Mouse (Mus musculus): ENCODE data around the gene Hormad2. TPM values are rescaled to one million over a fixed set of nuclear protein-coding genes. Genes with fewer than 3 reads are reported as not detected.
A peak's percentile ranks its signal among the peaks of the same experiment; 100 is the strongest.

The Hormad2 gene
- polyA plus RNA-seq, 1 experiment from 2014 or later: 0.51 TPM

GRCm38 (mm10) chr11:4302363-4302913 lies 138.5 kb downstream of the Hormad2 start:
- TF ChIP-seq EP300 (optimal IDR thresholded peaks at IDR 0.05): no peak
- TF ChIP-seq CTCF (IDR thresholded peaks at IDR 0.05; ENCODE audit: low read depth): no peak
- Histone ChIP-seq H3K4me1 (replicated peaks; ENCODE audit: control insufficient read depth, insufficient read depth) (peaks cover 6% of the 10 kb centered on the region; the same call in 1 of the 2 replicates), H3K4me2 (replicated peaks; ENCODE audit: low read depth) (no peak overlapping the region), H3K36me3 (ENCODE audit: control insufficient read depth, insufficient read depth, low read length) (no peaks in the 10 kb centered on the region), H3K9ac (ENCODE audit: low read length) (0 out of 2 replicates have a peak overlapping the region, but pooled peaks have one; percentile 18), H3K4me3 (ENCODE audit: low read depth, low read length) (no peak overlapping the region), H3K9me3 (ENCODE audit: control insufficient read depth, low read length) (no peaks in the 10 kb centered on the region), H3K27me3 (ENCODE audit: control insufficient read depth, insufficient read depth, low read length) (no peaks in the 10 kb centered on the region), H3K27ac (replicated peaks) (peak overlapping the region; percentile 58)
- ATAC-seq (ENCODE audit: low FRiP score, low TSS enrichment): peak; percentile 60; the same call in 1 of the 2 replicates
- WGBS: 26% methylated on average over 5 of the region's 5 CpGs
- no peak for DNase-seq (ENCODE audit: low spot score)

- Histone ChIP-seq H3K4me3 (ENCODE audit: low read depth, low read length) (no peak overlapping the region), H3K27ac (replicated peaks) (no peak overlapping the region), H3K4me1 (replicated peaks; ENCODE audit: control insufficient read depth, insufficient read depth) (peaks cover 6% of the 10 kb centered on the region; the same call in 1 of the 2 replicates), H3K9ac (ENCODE audit: low read length) (no peak overlapping the region), H3K27me3 (ENCODE audit: control insufficient read depth, insufficient read depth, low read length) (no peaks in the 10 kb centered on the region), H3K4me2 (replicated peaks; ENCODE audit: low read depth) (no peak overlapping the region), H3K9me3 (ENCODE audit: control insufficient read depth, low read length) (no peaks in the 10 kb centered on the region), H3K36me3 (ENCODE audit: control insufficient read depth, insufficient read depth, low read length) (no peaks in the 10 kb centered on the region)
- 81% methylated on average over 3 of the region's 3 CpGs for WGBS
- DNase-seq (ENCODE audit: low spot score) (no peak), ATAC-seq (ENCODE audit: low FRiP score, low TSS enrichment) (no peak)
- TF ChIP-seq EP300 (optimal IDR thresholded peaks at IDR 0.05) (no peak), CTCF (IDR thresholded peaks at IDR 0.05; ENCODE audit: low read depth) (no peak)
Observed at GRCm38 (mm10) chr11:4300683-4301082, 140.2 kb downstream of the Hormad2 start.

GRCm38 (mm10) chr11:4299735-4300474 lies 141.0 kb downstream of the Hormad2 start:
- H3K4me2 ChIP-seq (replicated peaks; ENCODE audit: low read depth): no peak overlapping the region
- H3K27me3 ChIP-seq (ENCODE audit: control insufficient read depth, insufficient read depth, low read length): no peaks in the 10 kb centered on the region
- WGBS: 53% methylated on average over 14 of the region's 14 CpGs
- H3K9ac ChIP-seq (ENCODE audit: low read length): no peak overlapping the region
- H3K36me3 ChIP-seq (ENCODE audit: control insufficient read depth, insufficient read depth, low read length): no peaks in the 10 kb centered on the region
- ATAC-seq (ENCODE audit: low FRiP score, low TSS enrichment): no peak; the same call in 1 of the 2 replicates
- TF ChIP-seq CTCF (IDR thresholded peaks at IDR 0.05; ENCODE audit: low read depth): no peak
- no peak for TF ChIP-seq EP300 (optimal IDR thresholded peaks at IDR 0.05)
- no peaks in the 10 kb centered on the region for H3K9me3 ChIP-seq (ENCODE audit: control insufficient read depth, low read length)
- DNase-seq (ENCODE audit: low spot score): no peak
- no peak overlapping the region for H3K4me3 ChIP-seq (ENCODE audit: low read depth, low read length)
- no peak overlapping the region for H3K27ac ChIP-seq (replicated peaks)
- peaks cover 6% of the 10 kb centered on the region; the same call in 1 of the 2 replicates for H3K4me1 ChIP-seq (replicated peaks; ENCODE audit: control insufficient read depth, insufficient read depth)

- no peak for TF ChIP-seq EP300 (optimal IDR thresholded peaks at IDR 0.05)
- TF ChIP-seq CTCF (IDR thresholded peaks at IDR 0.05; ENCODE audit: low read depth): no peak
- Histone ChIP-seq H3K9me3 (ENCODE audit: control insufficient read depth, low read length) (no peaks in the 10 kb centered on the region), H3K9ac (ENCODE audit: low read length) (no peak overlapping the region), H3K4me1 (replicated peaks; ENCODE audit: control insufficient read depth, insufficient read depth) (peaks cover 6% of the 10 kb centered on the region; the same call in 1 of the 2 replicates), H3K4me3 (ENCODE audit: low read depth, low read length) (no peak overlapping the region), H3K36me3 (ENCODE audit: control insufficient read depth, insufficient read depth, low read length) (no peaks in the 10 kb centered on the region), H3K27me3 (ENCODE audit: control insufficient read depth, insufficient read depth, low read length) (no peaks in the 10 kb centered on the region), H3K4me2 (replicated peaks; ENCODE audit: low read depth) (no peak overlapping the region), H3K27ac (replicated peaks) (no peak overlapping the region)
- ATAC-seq (ENCODE audit: low FRiP score, low TSS enrichment) (no peak), DNase-seq (ENCODE audit: low spot score) (no peak)
- 41% methylated on average over 12 of the region's 12 CpGs for WGBS
Observed at GRCm38 (mm10) chr11:4299191-4299590, 141.7 kb downstream of the Hormad2 start.

GRCm38 (mm10) chr11:4298615-4299014 lies 142.3 kb downstream of the Hormad2 start:
- Histone ChIP-seq H3K4me3 (ENCODE audit: low read depth, low read length) (no peak overlapping the region), H3K27ac (replicated peaks) (no peak overlapping the region), H3K27me3 (ENCODE audit: control insufficient read depth, insufficient read depth, low read length) (no peaks in the 10 kb centered on the region), H3K36me3 (ENCODE audit: control insufficient read depth, insufficient read depth, low read length) (no peaks in the 10 kb centered on the region), H3K4me2 (replicated peaks; ENCODE audit: low read depth) (no peak overlapping the region), H3K9me3 (ENCODE audit: control insufficient read depth, low read length) (no peaks in the 10 kb centered on the region), H3K4me1 (replicated peaks; ENCODE audit: control insufficient read depth, insufficient read depth) (peaks cover 6% of the 10 kb centered on the region; the same call in 1 of the 2 replicates), H3K9ac (ENCODE audit: low read length) (no peak overlapping the region)
- WGBS: 43% methylated on average over 7 of the region's 7 CpGs
- ATAC-seq (ENCODE audit: low FRiP score, low TSS enrichment): no peak
- DNase-seq (ENCODE audit: low spot score): no peak
- TF ChIP-seq CTCF (IDR thresholded peaks at IDR 0.05; ENCODE audit: low read depth) (no peak), EP300 (optimal IDR thresholded peaks at IDR 0.05) (no peak)

GRCm38 (mm10) chr11:4297753-4298152 lies 143.2 kb downstream of the Hormad2 start:
- no peak for TF ChIP-seq EP300 (optimal IDR thresholded peaks at IDR 0.05)
- TF ChIP-seq CTCF (IDR thresholded peaks at IDR 0.05; ENCODE audit: low read depth): no peak
- no peak for ATAC-seq (ENCODE audit: low FRiP score, low TSS enrichment)
- Histone ChIP-seq H3K4me2 (replicated peaks; ENCODE audit: low read depth) (no peak overlapping the region), H3K9me3 (ENCODE audit: control insufficient read depth, low read length) (no peaks in the 10 kb centered on the region), H3K36me3 (ENCODE audit: control insufficient read depth, insufficient read depth, low read length) (no peaks in the 10 kb centered on the region), H3K4me1 (replicated peaks; ENCODE audit: control insufficient read depth, insufficient read depth) (0 out of 2 replicates have a peak, but pooled peaks cover 4% of the 10 kb centered on the region), H3K27me3 (ENCODE audit: control insufficient read depth, insufficient read depth, low read length) (no peaks in the 10 kb centered on the region), H3K27ac (replicated peaks) (no peak overlapping the region), H3K4me3 (ENCODE audit: low read depth, low read length) (no peak overlapping the region), H3K9ac (ENCODE audit: low read length) (no peak overlapping the region)
- WGBS: 52% methylated on average over 3 of the region's 3 CpGs
- DNase-seq (ENCODE audit: low spot score): no peak

All from stomach, postnatal 0 days (tissue).